Mouse (Mus musculus) liver, postnatal 0 days (tissue): Measurements from ENCODE around the gene Tle4.

Experiments
- CTCF ChIP-seq: sonication (generic); IDR thresholded peaks from 2 replicates; pipeline ENCODE4 v1.5.1; 2016; ENCODE audit warnings: antibody characterized with exemption, low read depth
- EP300 ChIP-seq: IDR thresholded peaks from 2 replicates; pipeline ENCODE4 v1.6.1; 2016; ENCODE audit warnings: antibody characterized with exemption, low read depth, mild to moderate bottlenecking

- no peak for TF ChIP-seq CTCF
- no peak for TF ChIP-seq EP300
Measured at GRCm38 (mm10) chr19:14600354-14600753, 2.5 kb upstream of the Tle4 start.
